Mouse (Mus musculus) heart, embryonic 16.5 days (tissue): ENCODE results near the gene Wdr90. TPM values are rescaled to one million over a fixed set of nuclear protein-coding genes. Genes with fewer than 3 reads are reported as not detected.

ENCODE experiments used
- ATAC-seq: fragments of 200-750 bp; cut with Nextera tagmentation; replicated peaks from 2 replicates; pipeline ENCODE4 v1.8.0; 2017; ENCODE audit warnings: moderate number of reproducible peaks; ENCODE audit not compliant: insufficient read depth, low FRiP score; ENCODE audit errors: extremely low read depth
- H3K27ac ChIP-seq: fragments of 300-500 bp; sonication (generic); 2 replicates; pipeline ENCODE4 v1.5.1; 2014; ENCODE audit warnings: mild to moderate bottlenecking, low read length, control low read depth, moderate library complexity
- H3K27me3 ChIP-seq: fragments of 300-500 bp; sonication (generic); 2 replicates; pipeline ENCODE4 v1.6.1; 2014; ENCODE audit warnings: low read length, mixed read lengths; ENCODE audit not compliant: control insufficient read depth, insufficient read depth
- H3K36me3 ChIP-seq: fragments of 300-500 bp; sonication (generic); 2 replicates; pipeline ENCODE4 v1.6.1; 2014; ENCODE audit not compliant: control insufficient read depth, insufficient read depth
- H3K4me1 ChIP-seq: fragments of 300-500 bp; sonication (generic); 2 replicates; pipeline ENCODE4 v1.6.1; 2014; ENCODE audit warnings: low read length, mixed read lengths; ENCODE audit not compliant: control insufficient read depth, insufficient read depth
- H3K4me2 ChIP-seq: fragments of 300-500 bp; sonication (generic); 2 replicates; pipeline ENCODE4 v1.6.1; 2014; ENCODE audit warnings: low read depth, mild to moderate bottlenecking, control low read depth, low read length
- H3K4me3 ChIP-seq: fragments of 300-500 bp; sonication (generic); 2 replicates; pipeline ENCODE4 v1.5.1; 2014; ENCODE audit warnings: mild to moderate bottlenecking, control low read depth, low read length
- H3K9ac ChIP-seq: fragments of 300-500 bp; sonication (generic); 2 replicates; pipeline ENCODE4 v1.6.1; 2014; ENCODE audit warnings: low read length, control low read depth
- H3K9me3 ChIP-seq: fragments of 300-500 bp; sonication (generic); replicated peaks from 2 replicates; pipeline ENCODE4 v1.6.1; 2016; ENCODE audit warnings: low read length; ENCODE audit not compliant: control insufficient read depth
- WGBS: fragments of 180-500 bp; shearing (Covaris S2); extraction: QIAGEN DNeasy Blood & Tissue Kit; methylation state at CpG from one replicate; pipeline ENCODE4 v1.1.7; 2014; 5-methylcytosine and 5-hydroxymethylcytosine counted together
- polyA plus RNA-seq: library from polyadenylated mRNA; unstranded; fragments of >200 nt; fragmentation: Nextera tagmentation; extraction: Ambion mirVana; gene quantifications from 2 replicates; pipeline ENCODE4 v1.2.1, GENCODE M21; 2015

The Wdr90 gene
- polyA plus RNA-seq, 1 experiment from 2014 or later, result 13.1 TPM

GRCm38 (mm10) chr17:25886806-25887205 is 25.5 kb upstream of the Wdr90 start:
- Histone ChIP-seq H3K4me2 (no peak overlapping the region), H3K9ac (no peak overlapping the region), H3K36me3 (peaks cover 23% of the 10 kb centered on the region), H3K4me1 (no peaks in the 10 kb centered on the region), H3K9me3 (no peaks in the 10 kb centered on the region), H3K27ac (no peak overlapping the region), H3K4me3 (no peak overlapping the region), H3K27me3 (no peaks in the 10 kb centered on the region)
- ATAC-seq, result no peak

- no peaks in the 10 kb centered on the region for H3K27me3 ChIP-seq
- peaks cover 23% of the 10 kb centered on the region for H3K36me3 ChIP-seq
- WGBS, result 75% methylated on average over 4 of the region's 4 CpGs
- H3K4me1 ChIP-seq, result no peaks in the 10 kb centered on the region
- no peak overlapping the region for H3K4me2 ChIP-seq
- ATAC-seq, result no peak
- H3K9me3 ChIP-seq, result no peaks in the 10 kb centered on the region
- H3K27ac ChIP-seq, result no peak overlapping the region
- no peak overlapping the region for H3K9ac ChIP-seq
- no peak overlapping the region for H3K4me3 ChIP-seq
These were observed 24.3 kb upstream of the Wdr90 start for GRCm38 (mm10) chr17:25885636-25886035.

GRCm38 (mm10) chr17:25883824-25884223 is 22.5 kb upstream of the Wdr90 start:
- H3K36me3 ChIP-seq, result peaks cover 16% of the 10 kb centered on the region

GRCm38 (mm10) chr17:25883268-25883667 is 22.0 kb upstream of the Wdr90 start:
- 89% methylated on average over 8 of the region's 8 CpGs for WGBS
- Histone ChIP-seq H3K36me3 (peaks cover 16% of the 10 kb centered on the region), H3K9me3 (no peaks in the 10 kb centered on the region)

More at GRCm38 (mm10) chr17:25883824-25884223, 22.5 kb upstream of the Wdr90 start:
- 88% methylated on average over 3 of the region's 3 CpGs for WGBS
- H3K4me3 ChIP-seq, result no peak overlapping the region
- H3K27ac ChIP-seq, result no peak overlapping the region
- no peaks in the 10 kb centered on the region for H3K27me3 ChIP-seq
- no peak overlapping the region for H3K9ac ChIP-seq
- H3K4me1 ChIP-seq, result no peaks in the 10 kb centered on the region
- H3K4me2 ChIP-seq, result no peak overlapping the region
- H3K9me3 ChIP-seq, result no peaks in the 10 kb centered on the region
- ATAC-seq, result no peak

GRCm38 (mm10) chr17:25882306-25882705 is 21.0 kb upstream of the Wdr90 start:
- Histone ChIP-seq H3K9me3 (no peaks in the 10 kb centered on the region), H3K36me3 (peaks cover 16% of the 10 kb centered on the region), H3K27me3 (no peaks in the 10 kb centered on the region), H3K4me3 (no peak overlapping the region), H3K4me2 (no peak overlapping the region), H3K9ac (no peak overlapping the region), H3K4me1 (no peaks in the 10 kb centered on the region), H3K27ac (no peak overlapping the region)
- no peak for ATAC-seq
- 50% methylated on average over 5 of the region's 5 CpGs for WGBS

More at GRCm38 (mm10) chr17:25883268-25883667, 22.0 kb upstream of the Wdr90 start:
- no peak overlapping the region for H3K4me2 ChIP-seq
- H3K27me3 ChIP-seq, result no peaks in the 10 kb centered on the region
- no peaks in the 10 kb centered on the region for H3K4me1 ChIP-seq
- H3K9ac ChIP-seq, result no peak overlapping the region
- H3K4me3 ChIP-seq, result no peak overlapping the region
- no peak overlapping the region for H3K27ac ChIP-seq
- ATAC-seq, result no peak

GRCm38 (mm10) chr17:25881691-25882090 is 20.4 kb upstream of the Wdr90 start:
- Histone ChIP-seq H3K9ac (no peak overlapping the region), H3K9me3 (no peaks in the 10 kb centered on the region), H3K4me2 (no peak overlapping the region), H3K4me1 (peaks cover 3% of the 10 kb centered on the region; the same call in 1 of the 2 replicates), H3K4me3 (no peak overlapping the region), H3K27ac (no peak overlapping the region), H3K36me3 (peaks cover 16% of the 10 kb centered on the region), H3K27me3 (no peaks in the 10 kb centered on the region)
- 47% methylated on average over 4 of the region's 4 CpGs for WGBS
- no peak for ATAC-seq

GRCm38 (mm10) chr17:25880913-25881641 is 19.8 kb upstream of the Wdr90 start:
- Histone ChIP-seq H3K4me2 (no peak overlapping the region), H3K27me3 (no peaks in the 10 kb centered on the region), H3K9ac (no peak overlapping the region), H3K27ac (no peak overlapping the region), H3K4me1 (peaks cover 9% of the 10 kb centered on the region), H3K36me3 (peaks cover 16% of the 10 kb centered on the region), H3K4me3 (no peak overlapping the region), H3K9me3 (no peaks in the 10 kb centered on the region)
- 21% methylated on average over 5 of the region's 5 CpGs for WGBS
- ATAC-seq, result no peak

GRCm38 (mm10) chr17:25880196-25880910 is 19.1 kb upstream of the Wdr90 start, which contains the start of gene Wfikkn1:
Gene Wfikkn1 (minus strand): TSS chr17:25880858.
- peaks cover 11% of the 10 kb centered on the region for H3K4me1 ChIP-seq
- H3K36me3 ChIP-seq, result peaks cover 16% of the 10 kb centered on the region
- no peak for ATAC-seq
- H3K9ac ChIP-seq, result no peak within 1 kb of the TSS
- no peaks in the 10 kb centered on the region for H3K9me3 ChIP-seq
- no peak within 1 kb of the TSS for H3K27ac ChIP-seq
- no peak within 1 kb of the TSS for H3K4me2 ChIP-seq
- H3K27me3 ChIP-seq, result no peaks in the 10 kb centered on the region
- H3K4me3 ChIP-seq, result no peak within 1 kb of the TSS
- 61% methylated on average over 5 of the region's 5 CpGs for WGBS

- no peak overlapping the region for H3K9ac ChIP-seq
- H3K4me3 ChIP-seq, result no peak overlapping the region
- no peaks in the 10 kb centered on the region for H3K9me3 ChIP-seq
- peaks cover 11% of the 10 kb centered on the region for H3K4me1 ChIP-seq
- H3K36me3 ChIP-seq, result peaks cover 16% of the 10 kb centered on the region
- no peak overlapping the region for H3K27ac ChIP-seq
- no peak overlapping the region for H3K4me2 ChIP-seq
- 79% methylated on average over 8 of the region's 8 CpGs for WGBS
- no peaks in the 10 kb centered on the region for H3K27me3 ChIP-seq
- no peak for ATAC-seq
These were observed 18.4 kb upstream of the Wdr90 start for GRCm38 (mm10) chr17:25879750-25880149.
